Mouse (Mus musculus): Measurements from ENCODE around the gene Ruvbl1. TPM values are rescaled to one million over a fixed set of nuclear protein-coding genes. Genes with fewer than 3 reads are reported as not detected.

Gene Ruvbl1
- polyA plus RNA-seq (2012; rRNA removed), result 19.3 and 25.1 TPM in 2 replicates

DNA sequence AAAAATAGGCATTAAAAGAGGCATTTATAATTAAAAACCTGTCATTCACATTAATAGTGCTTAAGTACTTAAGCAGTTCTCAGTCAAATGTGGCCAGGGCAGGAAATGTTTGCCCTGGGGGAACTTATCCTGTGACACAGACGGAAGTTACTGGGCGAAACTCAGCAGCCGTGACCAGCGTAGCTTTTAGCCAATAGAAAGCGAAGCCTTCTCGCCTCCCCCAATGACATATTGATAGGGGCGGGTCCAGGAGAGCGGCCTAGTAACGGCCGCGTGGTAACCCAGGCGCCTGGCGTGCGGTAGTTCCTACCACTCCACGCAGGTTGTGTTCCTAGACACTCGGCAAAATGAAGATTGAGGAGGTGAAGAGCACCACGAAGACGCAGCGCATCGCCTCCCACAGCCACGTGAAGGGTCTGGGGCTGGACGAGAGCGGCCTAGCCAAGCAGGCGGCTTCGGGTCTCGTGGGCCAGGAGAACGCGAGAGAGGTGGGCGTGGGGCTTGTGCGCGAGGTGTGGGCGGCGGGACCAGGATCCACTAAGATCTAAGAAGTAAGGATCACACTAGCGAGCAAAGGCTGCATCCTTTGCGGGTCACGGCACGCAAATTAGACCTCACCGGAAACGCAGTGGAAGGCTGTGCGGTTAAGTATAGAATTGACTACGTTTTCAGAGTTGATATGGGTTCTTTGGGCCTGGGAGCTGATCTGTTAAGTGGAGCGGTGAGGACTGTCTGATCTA, at the start of gene Ruvbl1:
TSS of gene Ruvbl1 (plus strand) at position 229 of the 740 bp plus-strand sequence.
- H3K27me3 ChIP-seq (ENCODE audit: control insufficient read depth, insufficient read depth, low read length), result no peaks in the 10 kb centered on the region
- no peak for TF ChIP-seq CTCF (IDR thresholded peaks at IDR 0.05; ENCODE audit: extremely low read depth, insufficient read depth, insufficient read length, insufficient replicate concordance)
- H3K4me3 ChIP-seq (ENCODE audit: extremely low read depth, insufficient read depth, insufficient read length), result peak within 1 kb of the TSS; percentile 86
- peaks cover 10% of the 10 kb centered on the region for H3K36me3 ChIP-seq (ENCODE audit: control insufficient read depth, insufficient read depth, low read length)
- WGBS, result 1% methylated on average over 42 of the region's 42 CpGs
- peak; percentile 88 to 94 for DNase-seq (ENCODE audit: low read depth in 1 of 2, low spot score in 2 of 2)
- H3K4me1 ChIP-seq (ENCODE audit: control insufficient read depth, insufficient read depth, insufficient read length), result no peaks in the 10 kb centered on the region
- peak within 1 kb of the TSS; percentile 13; the same call in 1 of the 2 replicates for H3K27ac ChIP-seq (ENCODE audit: insufficient read depth, low read length)

DNA sequence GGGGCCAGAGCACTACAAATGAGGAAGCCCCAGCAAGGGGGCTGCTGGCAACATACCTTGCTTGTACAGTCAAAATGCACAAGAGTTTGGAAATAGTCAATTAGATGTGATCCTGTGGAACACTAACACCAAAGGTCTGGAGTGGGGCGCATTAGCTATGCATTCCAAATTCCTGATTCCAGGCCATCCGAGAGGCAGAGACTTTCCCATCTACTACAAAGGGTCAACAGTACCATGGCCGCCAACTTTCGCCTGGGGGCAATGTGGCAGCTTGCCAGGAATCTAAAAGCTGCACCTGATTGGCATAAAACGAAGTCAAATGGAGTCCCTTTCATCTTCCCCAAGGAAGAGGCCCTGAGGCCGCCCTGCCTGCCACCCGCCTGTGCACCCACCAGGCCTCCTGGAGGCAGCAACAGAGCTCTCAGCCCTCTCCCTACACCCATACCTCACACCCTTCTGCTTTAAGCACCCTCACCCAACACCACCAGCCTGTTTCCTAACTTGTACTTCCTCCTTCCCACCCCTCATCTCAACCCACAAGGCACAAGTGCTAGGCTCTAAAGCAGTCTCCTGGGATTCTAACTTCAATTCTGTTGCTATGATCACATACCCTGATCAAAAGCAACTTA, 49.0 kb upstream of the Ruvbl1 start:
- no peak for DNase-seq (ENCODE audit: low read depth in 1 of 2, low spot score in 2 of 2)
- WGBS, result 76% methylated on average over 7 of the region's 7 CpGs

DNA sequence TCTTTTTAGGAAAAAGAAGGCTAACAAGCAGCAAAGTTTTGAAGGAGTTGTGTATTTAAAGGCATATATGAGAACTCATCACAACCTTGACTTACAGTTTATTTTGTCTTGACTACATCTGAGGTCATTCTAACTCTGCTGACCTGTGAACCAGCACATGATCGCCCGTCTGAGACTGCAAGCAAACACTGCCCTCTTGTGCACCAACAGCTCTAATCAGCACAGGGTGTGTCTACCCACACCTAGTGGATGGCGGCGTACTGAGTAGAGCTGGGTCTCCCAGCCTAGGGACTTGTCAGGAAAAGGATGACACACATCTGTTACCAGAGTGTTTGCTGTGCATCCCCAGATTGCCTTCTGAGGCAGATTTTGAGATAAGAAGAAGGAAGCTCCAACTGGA, 34.0 kb upstream of the Ruvbl1 start:
- no peak for DNase-seq (ENCODE audit: low read depth in 1 of 2, low spot score in 2 of 2)
- Histone ChIP-seq H3K27me3 (ENCODE audit: control insufficient read depth, insufficient read depth, low read length) (no peaks in the 10 kb centered on the region), H3K27ac (ENCODE audit: insufficient read depth, low read length) (no peak overlapping the region), H3K4me1 (ENCODE audit: control insufficient read depth, insufficient read depth, insufficient read length) (no peaks in the 10 kb centered on the region; the same call in 1 of the 2 replicates), H3K4me3 (ENCODE audit: extremely low read depth, insufficient read depth, insufficient read length) (no peak overlapping the region), H3K36me3 (ENCODE audit: control insufficient read depth, insufficient read depth, low read length) (no peaks in the 10 kb centered on the region; the same call in 1 of the 2 replicates)
- TF ChIP-seq POLR2A (IDR thresholded peaks at IDR 0.05; ENCODE audit: low read depth, low read length) (no peak), CTCF (IDR thresholded peaks at IDR 0.05; ENCODE audit: extremely low read depth, insufficient read depth, insufficient read length, insufficient replicate concordance) (no peak)
- WGBS, result 59% methylated on average over 4 of the region's 4 CpGs

More for the DNA sequence above, 49.0 kb upstream of the Ruvbl1 start:
- peaks cover 14% of the 10 kb centered on the region; the same call in 1 of the 2 replicates for H3K4me1 ChIP-seq (ENCODE audit: control insufficient read depth, insufficient read depth, insufficient read length)
- H3K36me3 ChIP-seq (ENCODE audit: control insufficient read depth, insufficient read depth, low read length), result no peaks in the 10 kb centered on the region
- TF ChIP-seq POLR2A (IDR thresholded peaks at IDR 0.05; ENCODE audit: low read depth, low read length) (no peak), CTCF (IDR thresholded peaks at IDR 0.05; ENCODE audit: extremely low read depth, insufficient read depth, insufficient read length, insufficient replicate concordance) (no peak)
- no peak overlapping the region for H3K27ac ChIP-seq (ENCODE audit: insufficient read depth, low read length)
- no peaks in the 10 kb centered on the region for H3K27me3 ChIP-seq (ENCODE audit: control insufficient read depth, insufficient read depth, low read length)
- H3K4me3 ChIP-seq (ENCODE audit: extremely low read depth, insufficient read depth, insufficient read length), result no peak overlapping the region

DNA sequence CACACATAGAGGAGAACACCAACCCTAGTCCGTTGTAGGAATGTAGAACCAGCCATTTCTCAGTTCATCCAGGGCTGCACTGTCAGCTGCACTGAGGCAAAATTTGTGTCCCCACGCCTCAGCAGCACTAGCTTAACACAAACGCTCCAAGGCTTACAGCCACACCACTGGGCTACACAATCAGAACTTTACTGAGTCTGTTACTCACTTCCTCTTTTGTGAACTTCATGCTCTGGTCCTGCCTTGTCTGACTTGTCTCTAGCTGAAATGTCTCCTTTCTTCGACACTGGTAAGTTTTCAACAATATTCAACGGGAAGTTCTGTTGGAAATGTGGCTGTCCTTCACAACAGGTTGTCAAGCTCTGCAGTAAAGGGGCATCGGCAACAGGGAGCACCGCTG, 29.6 kb upstream of the Ruvbl1 start:
- Histone ChIP-seq H3K36me3 (ENCODE audit: control insufficient read depth, insufficient read depth, low read length) (no peaks in the 10 kb centered on the region), H3K27me3 (ENCODE audit: control insufficient read depth, insufficient read depth, low read length) (no peaks in the 10 kb centered on the region), H3K4me3 (ENCODE audit: extremely low read depth, insufficient read depth, insufficient read length) (no peak overlapping the region), H3K27ac (ENCODE audit: insufficient read depth, low read length) (no peak overlapping the region), H3K4me1 (ENCODE audit: control insufficient read depth, insufficient read depth, insufficient read length) (no peaks in the 10 kb centered on the region; the same call in 1 of the 2 replicates)
- no peak for DNase-seq (ENCODE audit: low read depth in 1 of 2, low spot score in 2 of 2)
- TF ChIP-seq POLR2A (IDR thresholded peaks at IDR 0.05; ENCODE audit: low read depth, low read length) (no peak), CTCF (IDR thresholded peaks at IDR 0.05; ENCODE audit: extremely low read depth, insufficient read depth, insufficient read length, insufficient replicate concordance) (no peak)
- 51% methylated on average over 7 of the region's 7 CpGs for WGBS

DNA sequence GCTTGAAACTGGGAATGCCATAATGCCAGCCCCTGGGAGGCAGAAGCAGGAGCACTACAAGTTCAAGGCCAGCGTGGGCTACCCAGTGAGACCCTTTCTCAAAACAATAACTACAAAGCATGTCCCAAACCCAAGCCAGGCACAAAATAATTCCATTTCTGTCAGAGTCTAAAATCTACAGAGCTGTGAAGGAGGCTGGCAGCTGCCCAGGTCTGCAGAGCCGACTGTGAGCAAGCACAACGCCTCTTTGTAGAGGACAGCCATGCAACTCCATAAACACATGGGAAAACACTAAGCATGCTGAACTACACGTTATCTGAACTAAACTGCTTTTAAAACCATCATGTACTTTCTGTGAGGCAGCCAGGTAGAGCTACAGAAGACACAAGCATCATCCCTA, 26.2 kb upstream of the Ruvbl1 start:
- Histone ChIP-seq H3K4me1 (ENCODE audit: control insufficient read depth, insufficient read depth, insufficient read length) (no peaks in the 10 kb centered on the region; the same call in 1 of the 2 replicates), H3K36me3 (ENCODE audit: control insufficient read depth, insufficient read depth, low read length) (no peaks in the 10 kb centered on the region), H3K27ac (ENCODE audit: insufficient read depth, low read length) (no peak overlapping the region), H3K4me3 (ENCODE audit: extremely low read depth, insufficient read depth, insufficient read length) (no peak overlapping the region), H3K27me3 (ENCODE audit: control insufficient read depth, insufficient read depth, low read length) (no peaks in the 10 kb centered on the region)
- 89% methylated on average over 4 of the region's 4 CpGs for WGBS
- no peak for DNase-seq (ENCODE audit: low read depth in 1 of 2, low spot score in 2 of 2)
- TF ChIP-seq POLR2A (IDR thresholded peaks at IDR 0.05; ENCODE audit: low read depth, low read length) (no peak), CTCF (IDR thresholded peaks at IDR 0.05; ENCODE audit: extremely low read depth, insufficient read depth, insufficient read length, insufficient replicate concordance) (no peak)

DNA sequence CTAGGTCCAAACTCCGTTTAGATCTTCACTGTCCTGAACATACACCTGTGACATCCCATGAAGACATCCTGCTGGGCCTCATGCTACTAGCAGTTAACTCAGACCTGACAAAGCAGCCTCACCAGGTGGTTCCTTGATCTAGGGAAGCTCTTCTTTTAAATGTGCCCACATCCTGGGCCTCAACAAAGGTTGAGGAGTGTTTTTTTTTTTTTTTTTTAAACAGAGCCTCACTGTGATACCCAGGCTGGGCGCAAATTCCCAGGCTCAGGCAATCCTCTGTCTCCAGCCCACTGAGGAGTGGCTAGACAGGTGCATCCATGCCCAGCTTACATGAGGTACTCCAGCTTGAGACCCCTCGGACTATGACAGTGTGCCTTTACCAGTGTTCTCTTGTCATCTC, 22.7 kb upstream of the Ruvbl1 start:
- no peak overlapping the region for H3K27ac ChIP-seq (ENCODE audit: insufficient read depth, low read length)
- DNase-seq (ENCODE audit: low read depth in 1 of 2, low spot score in 2 of 2), result no peak

DNA sequence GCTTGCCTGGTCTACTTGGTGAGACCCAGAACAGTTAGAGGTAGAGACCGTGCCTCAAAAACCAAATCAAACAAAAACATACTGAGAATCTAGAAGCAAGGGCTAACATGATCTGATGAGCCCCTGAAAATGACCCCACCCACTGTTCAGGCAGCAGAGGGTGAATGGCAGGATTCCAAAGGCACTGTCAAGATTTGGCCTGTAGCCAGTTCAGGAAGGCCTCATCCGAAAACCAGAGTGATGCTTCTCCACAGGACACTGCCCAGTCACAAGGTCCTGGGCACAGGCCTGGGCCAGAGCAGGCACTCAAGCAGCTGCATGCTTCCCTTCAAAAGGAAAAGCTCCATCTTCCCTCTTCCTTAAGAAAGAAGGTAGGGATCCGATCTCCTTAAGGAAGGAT, 21.8 kb upstream of the Ruvbl1 start:
- Histone ChIP-seq H3K4me1 (ENCODE audit: control insufficient read depth, insufficient read depth, insufficient read length) (no peaks in the 10 kb centered on the region), H3K27me3 (ENCODE audit: control insufficient read depth, insufficient read depth, low read length) (no peaks in the 10 kb centered on the region), H3K4me3 (ENCODE audit: extremely low read depth, insufficient read depth, insufficient read length) (no peak overlapping the region), H3K27ac (ENCODE audit: insufficient read depth, low read length) (no peak overlapping the region), H3K36me3 (ENCODE audit: control insufficient read depth, insufficient read depth, low read length) (no peaks in the 10 kb centered on the region)
- WGBS, result 84% methylated on average over 3 of the region's 3 CpGs
- TF ChIP-seq POLR2A (IDR thresholded peaks at IDR 0.05; ENCODE audit: low read depth, low read length), result no peak
- TF ChIP-seq CTCF (IDR thresholded peaks at IDR 0.05; ENCODE audit: extremely low read depth, insufficient read depth, insufficient read length, insufficient replicate concordance), result no peak
- DNase-seq (ENCODE audit: low read depth in 1 of 2, low spot score in 2 of 2), result no peak

More for the DNA sequence above, 22.7 kb upstream of the Ruvbl1 start:
- Histone ChIP-seq H3K4me3 (ENCODE audit: extremely low read depth, insufficient read depth, insufficient read length) (no peak overlapping the region), H3K36me3 (ENCODE audit: control insufficient read depth, insufficient read depth, low read length) (no peaks in the 10 kb centered on the region), H3K27me3 (ENCODE audit: control insufficient read depth, insufficient read depth, low read length) (no peaks in the 10 kb centered on the region), H3K4me1 (ENCODE audit: control insufficient read depth, insufficient read depth, insufficient read length) (no peaks in the 10 kb centered on the region)
- 67% methylated on average over 3 of the region's 3 CpGs for WGBS
- no peak for TF ChIP-seq POLR2A (IDR thresholded peaks at IDR 0.05; ENCODE audit: low read depth, low read length)
- TF ChIP-seq CTCF (IDR thresholded peaks at IDR 0.05; ENCODE audit: extremely low read depth, insufficient read depth, insufficient read length, insufficient replicate concordance), result no peak
